Mouse (Mus musculus) ES-Bruce4 (cell line): ENCODE results near the gene Slc9a9.

ENCODE experiments used
- CTCF ChIP-seq: IDR thresholded peaks from one replicate; pipeline ENCODE4 v1.8.1; 2011; ENCODE audit warnings: low read depth, low read length
- EP300 ChIP-seq: IDR thresholded peaks from 2 replicates; pipeline ENCODE4 v1.6.1; 2011; ENCODE audit warnings: low read depth, low read length; ENCODE audit not compliant: insufficient read depth

GRCm38 (mm10) chr9:94737226-94737625, 67.5 kb downstream of the Slc9a9 start:
- TF ChIP-seq EP300 (no peak), CTCF (no peak)
